Mouse (Mus musculus): ENCODE results near the gene Tomt. TPM values are rescaled to one million over a fixed set of nuclear protein-coding genes. Genes with fewer than 3 reads are reported as not detected.

The Tomt gene
- total RNA-seq, 2 experiments from 2014 or later = not detected

DNA sequence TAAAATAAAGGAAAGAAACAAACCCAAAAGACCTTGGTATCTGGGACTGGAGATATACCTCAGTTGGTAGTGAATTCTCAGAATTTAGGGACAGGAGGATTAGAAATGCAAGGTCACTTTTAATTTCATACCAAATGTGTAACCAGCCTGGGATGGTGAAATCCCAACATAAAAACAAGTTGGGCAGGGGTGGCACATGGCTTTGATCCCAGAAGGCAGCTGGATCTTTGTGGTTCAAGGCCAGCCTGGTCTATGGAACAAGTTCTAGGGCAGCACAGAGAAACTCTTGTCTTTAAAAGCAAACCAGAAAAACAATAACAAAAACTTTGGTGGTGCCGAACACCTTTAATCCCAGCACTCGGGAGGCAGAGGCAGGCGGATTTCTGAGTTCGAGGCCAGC lies 38.7 kb downstream of the Tomt start:
- no peak for DNase-seq (ENCODE audit: extremely low spot score in 1 of 2, low spot score in 2 of 2)
- intact Hi-C loops (cut with DNase I) = no loop called here

- no peak for DNase-seq (ENCODE audit: extremely low spot score in 1 of 2, low spot score in 2 of 2)
- intact Hi-C loops (cut with DNase I) = no loop called here
Observed at GRCm38 (mm10) chr7:101866491-101867265, 39.5 kb downstream of the Tomt start.

- no peak for DNase-seq (ENCODE audit: extremely low spot score in 1 of 2, low spot score in 2 of 2)
- intact Hi-C loops (cut with DNase I) = no loop called here
Observed at GRCm38 (mm10) chr7:101863415-101863814, 42.7 kb downstream of the Tomt start, which contains the start of gene Anapc15. Gene Anapc15 (plus strand): TSS chr7:101863715.

GRCm38 (mm10) chr7:101862291-101862690 lies 43.9 kb downstream of the Tomt start:
- intact Hi-C loops (cut with DNase I) = no loop called here
- DNase-seq (ENCODE audit: extremely low spot score in 1 of 2, low spot score in 2 of 2) = no peak

DNA sequence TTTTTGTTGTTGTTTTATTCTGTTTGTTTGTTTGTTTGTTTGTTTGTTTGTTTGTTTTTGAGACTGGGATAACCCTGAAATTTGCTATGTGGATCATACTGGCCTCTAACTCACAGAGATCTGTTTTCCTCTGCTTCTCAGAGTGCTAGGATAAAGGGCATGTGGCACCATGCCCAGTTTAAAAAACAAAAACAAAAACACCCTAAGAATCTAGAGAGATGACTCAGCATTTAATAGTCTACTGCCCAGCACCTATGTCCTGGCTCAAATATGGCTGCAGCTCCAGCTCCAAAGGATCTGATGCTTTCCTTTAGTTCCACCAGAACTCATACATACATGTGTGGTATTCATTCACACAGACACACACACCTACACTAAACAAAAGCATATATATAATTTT lies 45.2 kb downstream of the Tomt start:
- intact Hi-C loops (cut with DNase I) = no loop called here
- DNase-seq (ENCODE audit: extremely low spot score in 1 of 2, low spot score in 2 of 2) = no peak

DNA sequence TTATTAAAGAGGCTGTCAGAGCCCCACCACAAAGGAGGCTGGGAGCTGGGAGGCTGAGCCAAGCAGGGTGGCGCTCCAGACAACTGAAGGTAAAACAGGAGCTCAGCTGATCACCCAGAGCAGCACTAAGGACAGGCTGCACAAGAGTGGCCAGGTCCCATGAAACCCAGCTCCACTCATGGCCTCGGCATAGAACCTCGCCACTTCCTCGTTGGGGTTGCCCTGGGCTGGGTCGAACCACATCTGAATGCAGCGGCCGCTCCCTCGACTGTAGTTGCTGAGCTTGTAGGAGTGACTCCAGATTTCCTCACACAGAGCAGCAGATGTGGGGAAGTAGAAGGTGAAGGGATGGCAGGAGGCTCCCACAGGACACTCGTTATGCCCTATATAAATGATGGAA lies 47.8 kb downstream of the Tomt start:
- intact Hi-C loops (cut with DNase I) = no loop called here
- DNase-seq (ENCODE audit: extremely low spot score in 1 of 2, low spot score in 2 of 2) = no peak

GRCm38 (mm10) chr7:101857094-101857493 lies 49.1 kb downstream of the Tomt start, which contains the start of gene Folr2:
Gene Folr2 (minus strand): TSS chr7:101857194.
- intact Hi-C loops (cut with DNase I) = no loop called here
- no peak for DNase-seq (ENCODE audit: extremely low spot score in 1 of 2, low spot score in 2 of 2)

- intact Hi-C loops (cut with DNase I) = no loop called here
- no peak for DNase-seq (ENCODE audit: extremely low spot score in 1 of 2, low spot score in 2 of 2)
Observed at GRCm38 (mm10) chr7:101853816-101854215, 52.3 kb downstream of the Tomt start.

DNA sequence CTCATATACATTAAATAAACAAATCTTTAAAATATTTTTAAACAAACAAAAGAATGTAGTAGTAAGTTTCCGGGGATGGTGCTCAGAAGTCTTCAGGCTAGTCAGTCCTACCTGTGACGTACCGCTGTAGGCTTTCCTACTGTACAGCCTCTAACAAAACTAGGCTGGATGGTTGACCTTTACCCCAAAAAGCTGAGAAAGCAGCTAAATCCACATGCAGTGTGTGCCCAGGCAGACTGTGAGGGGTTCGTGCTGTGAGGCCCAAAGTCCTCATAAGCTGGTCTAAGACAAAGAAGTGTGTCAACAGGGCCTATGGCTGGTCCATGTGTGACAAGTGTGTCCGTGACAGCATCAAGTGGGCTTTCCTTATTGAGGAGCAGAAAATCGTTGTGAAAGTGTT lies 53.3 kb downstream of the Tomt start:
- DNase-seq (ENCODE audit: extremely low spot score in 1 of 2, low spot score in 2 of 2) = no peak

GRCm38 (mm10) chr7:101851689-101852088 lies 54.5 kb downstream of the Tomt start:
- DNase-seq (ENCODE audit: extremely low spot score in 1 of 2, low spot score in 2 of 2) = no peak
- intact Hi-C loops (cut with DNase I) = no loop called here

More for the DNA sequence above, 53.3 kb downstream of the Tomt start:
- intact Hi-C loops (cut with DNase I) = no loop called here

Small RNA genes lying within 50 kb of the gene (microRNA-seq; reads per million reads assigned to microRNA genes)
- gene Gm22655 = not detected

Other genes with a start within 250 kb of the Tomt start
- 10 to 100 TPM; 43.9 to 44.9 TPM for gene Clpb, start 242.7 kb downstream of the Tomt start, total RNA-seq (2021)
- gene Phox2a, start 88.0 kb downstream of the Tomt start, total RNA-seq (2021) = not detected
- 10 to 100 TPM; 19.2 to 22.3 TPM for gene Inppl1, start 68.1 kb downstream of the Tomt start, total RNA-seq (2021)
- gene Folr2, start 49.2 kb downstream of the Tomt start, total RNA-seq (2021) = under 1 TPM in 1 of 2 experiments, not detected in 1; 0.59 TPM
- gene Anapc15, start 42.6 kb downstream of the Tomt start, total RNA-seq (2021) = 10 to 100 TPM; 31.4 to 36.2 TPM
- gene Folr1, start 35.6 kb downstream of the Tomt start, total RNA-seq (2021) = under 1 TPM in 1 of 2 experiments, not detected in 1; 0.90 TPM
- gene Lamtor1, start 455 bp downstream of the Tomt start, total RNA-seq (2021) = 10 to 100 TPM; 95.6 to 98.2 TPM
- 1 to 10 TPM; 2.8 to 4.0 TPM for gene Lrrc51, start 27.5 kb upstream of the Tomt start, total RNA-seq (2021)
- gene Numa1, start 27.8 kb upstream of the Tomt start, total RNA-seq (2021) = 10 to 100 TPM; 60.5 to 60.9 TPM
- 10 to 100 TPM in 1 of 2 experiments, 1 to 10 TPM in 1; 8.6 to 10.1 TPM for gene Il18bp, start 112.3 kb upstream of the Tomt start, total RNA-seq (2021)
- 10 to 100 TPM; 39.1 to 44.4 TPM for gene Rnf121, start 159.1 kb upstream of the Tomt start, total RNA-seq (2021)
- gene Xndc1, start 159.2 kb upstream of the Tomt start, total RNA-seq (2021) = 10 to 100 TPM; 24.6 to 25.0 TPM
- 1 to 10 TPM; 1.1 to 1.8 TPM for gene Xntrpc, start 159.4 kb upstream of the Tomt start, total RNA-seq (2021)
- gene Trpc2, start 176.8 kb upstream of the Tomt start, total RNA-seq (2021) = under 1 TPM in 1 of 2 experiments, not detected in 1; 0.73 TPM
- not detected for gene Art1, start 195.4 kb upstream of the Tomt start, total RNA-seq (2021)
- gene Art5, start 203.1 kb upstream of the Tomt start, total RNA-seq (2021) = not detected
- under 1 TPM; 0.18 to 0.43 TPM for gene Chrna10, start 210.5 kb upstream of the Tomt start, total RNA-seq (2021)